Mouse (Mus musculus): Measurements from ENCODE around the gene Smco3. TPM values are rescaled to one million over a fixed set of nuclear protein-coding genes. Genes with fewer than 3 reads are reported as not detected.

The Smco3 gene
- polyA plus RNA-seq, 1 experiment from 2014 or later, result not detected

GRCm38 (mm10) chr6:136795850-136796249, 39.4 kb downstream of the Smco3 start:
- Histone ChIP-seq H3K36me3 (ENCODE audit: control insufficient read depth, insufficient read depth, low read length) (no peaks in the 10 kb centered on the region), H3K4me3 (ENCODE audit: low read depth, low read length) (no peak overlapping the region), H3K4me1 (replicated peaks; ENCODE audit: control insufficient read depth, insufficient read depth, low read length) (no peaks in the 10 kb centered on the region), H3K27ac (ENCODE audit: low read depth, low read length) (no peak overlapping the region), H3K27me3 (ENCODE audit: control insufficient read depth, insufficient read depth, low read length) (0 out of 2 replicates have a peak, but pooled peaks cover 2% of the 10 kb centered on the region), H3K4me2 (replicated peaks; ENCODE audit: low read depth, low read length) (no peak overlapping the region), H3K9me3 (ENCODE audit: control insufficient read depth, low read length) (no peaks in the 10 kb centered on the region), H3K9ac (ENCODE audit: low read depth, low read length) (no peak overlapping the region)
- no peak for DNase-seq (ENCODE audit: low spot score)
- ATAC-seq (ENCODE audit: low FRiP score), result no peak
- WGBS, result 52% methylated on average over 6 of the region's 6 CpGs

GRCm38 (mm10) chr6:136795110-136795509, 40.1 kb downstream of the Smco3 start:
- 0 out of 2 replicates have a peak, but pooled peaks cover 2% of the 10 kb centered on the region for H3K27me3 ChIP-seq (ENCODE audit: control insufficient read depth, insufficient read depth, low read length)
- 62% methylated on average over 1 of the region's 1 CpGs for WGBS

GRCm38 (mm10) chr6:136793831-136794525, 41.3 kb downstream of the Smco3 start:
- DNase-seq (ENCODE audit: low spot score), result peak; percentile 43
- no peak overlapping the region for H3K27ac ChIP-seq (ENCODE audit: low read depth, low read length)

More at GRCm38 (mm10) chr6:136795110-136795509, 40.1 kb downstream of the Smco3 start:
- H3K9me3 ChIP-seq (ENCODE audit: control insufficient read depth, low read length), result no peaks in the 10 kb centered on the region
- no peak overlapping the region for H3K9ac ChIP-seq (ENCODE audit: low read depth, low read length)
- no peak overlapping the region for H3K4me3 ChIP-seq (ENCODE audit: low read depth, low read length)
- no peaks in the 10 kb centered on the region for H3K4me1 ChIP-seq (replicated peaks; ENCODE audit: control insufficient read depth, insufficient read depth, low read length)
- H3K4me2 ChIP-seq (replicated peaks; ENCODE audit: low read depth, low read length), result no peak overlapping the region
- no peaks in the 10 kb centered on the region for H3K36me3 ChIP-seq (ENCODE audit: control insufficient read depth, insufficient read depth, low read length)
- DNase-seq (ENCODE audit: low spot score), result no peak
- H3K27ac ChIP-seq (ENCODE audit: low read depth, low read length), result no peak overlapping the region
- ATAC-seq (ENCODE audit: low FRiP score), result no peak

DNA sequence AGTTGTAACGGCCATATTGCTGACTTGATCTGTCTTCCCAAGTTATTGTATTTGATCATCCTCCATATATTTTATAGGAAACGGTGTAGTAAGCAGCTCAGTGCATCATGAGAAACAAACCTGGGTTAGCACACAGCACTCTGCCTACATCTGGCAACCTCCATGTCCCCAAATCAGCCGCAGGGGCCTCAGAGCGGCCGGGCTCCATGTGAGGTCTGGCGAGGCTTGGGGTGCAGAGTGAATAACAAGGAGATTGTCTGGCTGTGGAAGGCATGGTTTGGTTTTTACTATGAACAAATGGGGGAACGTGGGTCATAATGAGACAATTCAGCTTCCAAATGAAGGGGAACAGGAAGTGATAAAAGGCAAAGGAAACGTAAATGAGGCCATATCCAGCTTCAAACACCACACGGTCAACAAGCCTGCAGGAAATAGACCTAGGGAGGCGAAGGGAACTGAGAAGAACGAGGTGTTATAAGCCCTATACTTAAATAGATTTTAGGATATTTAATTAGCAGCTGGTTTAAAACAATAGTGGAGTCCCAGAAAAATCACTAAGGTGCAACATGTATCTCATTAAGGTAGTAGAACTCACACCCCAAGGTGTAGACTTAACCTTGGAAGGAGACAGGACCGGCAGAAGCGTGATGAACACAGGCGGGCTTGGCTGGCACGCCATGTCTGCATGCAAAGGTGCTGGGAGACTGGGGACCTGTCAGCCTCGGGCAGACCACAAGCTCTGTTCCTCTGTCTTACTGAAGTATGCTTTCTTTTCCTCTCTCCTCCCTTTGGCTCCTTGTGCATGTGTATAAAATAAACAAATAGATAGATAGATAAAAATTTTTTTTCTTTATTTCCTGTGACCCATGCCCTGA, 42.1 kb downstream of the Smco3 start:
- Histone ChIP-seq H3K4me2 (replicated peaks; ENCODE audit: low read depth, low read length) (peak overlapping the region; percentile 49), H3K27me3 (ENCODE audit: control insufficient read depth, insufficient read depth, low read length) (0 out of 2 replicates have a peak, but pooled peaks cover 2% of the 10 kb centered on the region), H3K36me3 (ENCODE audit: control insufficient read depth, insufficient read depth, low read length) (no peaks in the 10 kb centered on the region), H3K27ac (ENCODE audit: low read depth, low read length) (no peak overlapping the region), H3K9ac (ENCODE audit: low read depth, low read length) (no peak overlapping the region), H3K9me3 (ENCODE audit: control insufficient read depth, low read length) (no peaks in the 10 kb centered on the region), H3K4me1 (replicated peaks; ENCODE audit: control insufficient read depth, insufficient read depth, low read length) (no peaks in the 10 kb centered on the region), H3K4me3 (ENCODE audit: low read depth, low read length) (peak overlapping the region; percentile 34)
- ATAC-seq (ENCODE audit: low FRiP score), result no peak
- 34% methylated on average over 16 of the region's 16 CpGs for WGBS
- DNase-seq (ENCODE audit: low spot score), result no peak

More at GRCm38 (mm10) chr6:136793831-136794525, 41.3 kb downstream of the Smco3 start:
- Histone ChIP-seq H3K27me3 (ENCODE audit: control insufficient read depth, insufficient read depth, low read length) (0 out of 2 replicates have a peak, but pooled peaks cover 2% of the 10 kb centered on the region), H3K9me3 (ENCODE audit: control insufficient read depth, low read length) (no peaks in the 10 kb centered on the region), H3K36me3 (ENCODE audit: control insufficient read depth, insufficient read depth, low read length) (no peaks in the 10 kb centered on the region), H3K4me1 (replicated peaks; ENCODE audit: control insufficient read depth, insufficient read depth, low read length) (no peaks in the 10 kb centered on the region), H3K4me3 (ENCODE audit: low read depth, low read length) (peak overlapping the region; percentile 34), H3K4me2 (replicated peaks; ENCODE audit: low read depth, low read length) (peak overlapping the region; percentile 49), H3K9ac (ENCODE audit: low read depth, low read length) (no peak overlapping the region)
- ATAC-seq (ENCODE audit: low FRiP score), result peak; percentile 44
- 0% methylated on average over 22 of the region's 24 CpGs for WGBS

GRCm38 (mm10) chr6:136789391-136789971, 45.8 kb downstream of the Smco3 start:
- 0 out of 2 replicates have a peak, but pooled peaks cover 2% of the 10 kb centered on the region for H3K27me3 ChIP-seq (ENCODE audit: control insufficient read depth, insufficient read depth, low read length)
- H3K4me3 ChIP-seq (ENCODE audit: low read depth, low read length), result no peak overlapping the region
- no peaks in the 10 kb centered on the region for H3K36me3 ChIP-seq (ENCODE audit: control insufficient read depth, insufficient read depth, low read length)
- no peak overlapping the region for H3K9ac ChIP-seq (ENCODE audit: low read depth, low read length)
- no peaks in the 10 kb centered on the region for H3K9me3 ChIP-seq (ENCODE audit: control insufficient read depth, low read length)
- H3K4me2 ChIP-seq (replicated peaks; ENCODE audit: low read depth, low read length), result no peak overlapping the region
- no peak for ATAC-seq (ENCODE audit: low FRiP score)
- H3K27ac ChIP-seq (ENCODE audit: low read depth, low read length), result no peak overlapping the region
- H3K4me1 ChIP-seq (replicated peaks; ENCODE audit: control insufficient read depth, insufficient read depth, low read length), result no peaks in the 10 kb centered on the region
- WGBS, result 76% methylated on average over 5 of the region's 5 CpGs
- DNase-seq (ENCODE audit: low spot score), result no peak

GRCm38 (mm10) chr6:136782761-136783160, 52.5 kb downstream of the Smco3 start:
- DNase-seq (ENCODE audit: low spot score), result no peak

DNA sequence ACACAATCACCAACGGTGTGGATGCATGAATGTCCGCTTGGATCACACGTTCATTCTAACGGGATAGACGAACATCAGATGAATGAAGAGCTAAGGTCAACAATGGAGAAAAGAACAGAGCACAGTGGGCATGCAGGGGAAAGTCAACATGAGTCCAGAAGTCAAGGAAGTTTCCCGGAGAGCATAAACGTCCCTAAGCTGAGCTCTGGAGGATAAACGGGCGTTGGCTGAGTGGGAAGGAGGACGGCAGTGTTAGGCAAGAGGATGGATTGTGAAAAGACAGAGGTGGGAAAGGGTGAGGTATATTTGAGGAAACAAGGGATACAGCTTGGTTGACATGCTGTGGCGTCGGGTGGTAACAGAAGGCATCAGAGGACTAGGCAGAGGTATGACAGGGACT, 53.1 kb downstream of the Smco3 start:
- H3K4me3 ChIP-seq (ENCODE audit: low read depth, low read length), result no peak overlapping the region
- no peak for ATAC-seq (ENCODE audit: low FRiP score)
- DNase-seq (ENCODE audit: low spot score), result no peak
- no peaks in the 10 kb centered on the region for H3K9me3 ChIP-seq (ENCODE audit: control insufficient read depth, low read length)
- no peak overlapping the region for H3K4me2 ChIP-seq (replicated peaks; ENCODE audit: low read depth, low read length)
- H3K27me3 ChIP-seq (ENCODE audit: control insufficient read depth, insufficient read depth, low read length), result no peaks in the 10 kb centered on the region
- H3K27ac ChIP-seq (ENCODE audit: low read depth, low read length), result no peak overlapping the region
- H3K9ac ChIP-seq (ENCODE audit: low read depth, low read length), result no peak overlapping the region
- no peaks in the 10 kb centered on the region for H3K4me1 ChIP-seq (replicated peaks; ENCODE audit: control insufficient read depth, insufficient read depth, low read length)
- 81% methylated on average over 12 of the region's 12 CpGs for WGBS
- H3K36me3 ChIP-seq (ENCODE audit: control insufficient read depth, insufficient read depth, low read length), result no peaks in the 10 kb centered on the region

More at GRCm38 (mm10) chr6:136782761-136783160, 52.5 kb downstream of the Smco3 start:
- Histone ChIP-seq H3K9me3 (ENCODE audit: control insufficient read depth, low read length) (no peaks in the 10 kb centered on the region), H3K4me1 (replicated peaks; ENCODE audit: control insufficient read depth, insufficient read depth, low read length) (no peaks in the 10 kb centered on the region), H3K36me3 (ENCODE audit: control insufficient read depth, insufficient read depth, low read length) (no peaks in the 10 kb centered on the region), H3K27ac (ENCODE audit: low read depth, low read length) (no peak overlapping the region), H3K4me2 (replicated peaks; ENCODE audit: low read depth, low read length) (no peak overlapping the region), H3K4me3 (ENCODE audit: low read depth, low read length) (no peak overlapping the region), H3K27me3 (ENCODE audit: control insufficient read depth, insufficient read depth, low read length) (no peaks in the 10 kb centered on the region), H3K9ac (ENCODE audit: low read depth, low read length) (no peak overlapping the region)
- WGBS, result 83% methylated on average over 9 of the region's 9 CpGs
- no peak for ATAC-seq (ENCODE audit: low FRiP score)

DNA sequence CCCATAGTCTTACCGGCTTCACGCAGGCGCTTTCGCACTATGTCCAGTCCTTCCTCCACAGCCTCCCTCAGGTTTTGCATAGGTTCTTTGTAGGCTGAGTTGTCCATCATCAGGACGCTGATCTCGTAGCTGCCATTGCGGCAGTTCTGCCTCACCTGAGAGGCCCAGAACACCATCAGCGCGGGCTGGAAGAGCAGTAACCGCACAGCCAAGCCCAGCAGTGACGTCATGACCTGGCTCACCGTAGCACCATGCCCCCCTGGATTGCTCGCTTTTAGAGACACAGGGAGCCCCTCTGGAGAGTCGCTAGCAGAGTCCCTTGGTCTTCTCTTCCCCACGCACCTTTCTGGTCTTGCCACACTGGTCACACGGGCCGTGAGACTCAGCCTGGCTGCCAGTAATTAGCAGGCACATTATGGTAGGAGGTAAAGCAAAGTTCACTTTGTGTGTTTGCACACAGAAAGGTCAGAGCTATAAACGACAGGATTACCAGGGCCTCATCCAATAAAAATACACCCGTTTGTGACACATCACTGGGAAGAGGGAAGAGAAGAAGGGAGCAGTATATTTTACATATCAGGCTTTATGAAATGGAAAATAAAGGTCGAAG, 53.8 kb downstream of the Smco3 start, which contains the start of gene Gucy2c:
TSS of gene Gucy2c (minus strand) at position 389 of the 610 bp plus-strand sequence.
- Histone ChIP-seq H3K4me2 (replicated peaks; ENCODE audit: low read depth, low read length) (no peak within 1 kb of the TSS), H3K36me3 (ENCODE audit: control insufficient read depth, insufficient read depth, low read length) (no peaks in the 10 kb centered on the region), H3K4me1 (replicated peaks; ENCODE audit: control insufficient read depth, insufficient read depth, low read length) (no peaks in the 10 kb centered on the region), H3K4me3 (ENCODE audit: low read depth, low read length) (no peak within 1 kb of the TSS), H3K9me3 (ENCODE audit: control insufficient read depth, low read length) (no peaks in the 10 kb centered on the region), H3K27ac (ENCODE audit: low read depth, low read length) (no peak within 1 kb of the TSS), H3K27me3 (ENCODE audit: control insufficient read depth, insufficient read depth, low read length) (no peaks in the 10 kb centered on the region), H3K9ac (ENCODE audit: low read depth, low read length) (no peak within 1 kb of the TSS)
- DNase-seq (ENCODE audit: low spot score), result no peak
- ATAC-seq (ENCODE audit: low FRiP score), result no peak
- WGBS, result 83% methylated on average over 20 of the region's 20 CpGs
